Mouse (Mus musculus) induced T-regulatory cell, adult 2 months (primary cell): ENCODE measurements at regions not wholly inside any gene's neighbourhood (a gene's known extent, or its start where the extent isn't known, plus 50 kb on each side); places are given as distances from the start of the nearest gene placed in this dataset.

Source experiments
- DNase-seq: peaks from one replicate; pipeline ENCODE4 v3.0.0-alpha.2; 2012; ENCODE audit warnings: low read depth

DNA sequence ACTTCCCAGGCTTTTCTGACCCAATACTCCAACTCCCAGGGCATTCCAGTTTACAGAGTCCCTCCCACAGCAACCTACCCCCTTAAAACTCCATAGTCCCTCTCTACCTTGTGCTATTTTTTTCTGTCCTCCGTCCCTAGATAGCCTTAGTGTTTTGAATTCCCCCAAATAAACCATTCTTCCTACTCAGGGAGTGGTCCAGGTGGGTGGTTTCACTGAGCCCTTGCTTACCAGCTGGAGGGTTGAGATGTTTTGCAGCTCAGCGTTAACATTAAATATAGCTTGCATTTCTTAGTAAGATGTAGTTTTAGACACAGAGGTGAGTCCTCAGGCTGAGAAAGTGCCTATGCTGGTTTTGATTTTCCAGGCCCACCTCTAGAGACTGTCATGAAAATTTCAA is 313.0 kb downstream of the Bmper start:
- no peak for DNase-seq

DNA sequence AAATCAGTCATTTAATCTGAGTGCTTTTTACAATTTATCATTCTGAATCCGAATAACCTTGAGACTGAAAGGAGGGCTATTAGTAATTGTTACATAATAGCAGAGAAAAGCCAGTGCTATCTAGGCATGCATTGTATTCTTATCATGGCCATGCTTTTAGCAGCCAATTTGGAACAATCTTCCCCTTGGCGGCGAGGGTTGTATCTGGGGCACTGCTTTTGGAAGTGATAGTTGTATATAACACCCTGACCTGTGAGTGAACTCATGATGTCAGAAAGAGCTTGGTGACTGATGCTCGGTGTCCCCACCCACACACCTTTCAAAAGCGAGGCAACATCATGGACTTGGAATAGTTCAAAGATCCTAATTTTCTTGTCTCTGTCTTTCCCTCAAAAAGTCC is 315.2 kb downstream of the Bmper start:
- no peak for DNase-seq

DNA sequence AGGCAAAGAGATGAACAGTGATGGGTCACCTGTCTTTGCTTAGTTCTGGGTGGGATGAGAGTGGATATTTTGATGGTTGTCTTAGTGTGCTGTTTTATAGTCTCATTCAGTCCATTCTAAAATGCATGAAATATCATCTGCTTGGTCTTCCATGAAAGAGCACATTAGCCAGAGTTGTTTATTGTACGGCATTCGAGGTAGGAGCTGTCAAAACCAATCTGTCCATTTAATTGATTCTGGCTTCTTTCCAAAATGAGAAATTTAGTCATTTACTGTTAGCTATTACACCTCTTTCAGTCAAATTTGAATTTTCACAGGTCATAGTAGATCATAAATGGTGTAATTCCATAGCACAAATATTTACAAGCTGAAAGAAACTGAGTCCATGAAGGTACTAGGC is 328.8 kb downstream of the Bmper start:
- DNase-seq = no peak

DNA sequence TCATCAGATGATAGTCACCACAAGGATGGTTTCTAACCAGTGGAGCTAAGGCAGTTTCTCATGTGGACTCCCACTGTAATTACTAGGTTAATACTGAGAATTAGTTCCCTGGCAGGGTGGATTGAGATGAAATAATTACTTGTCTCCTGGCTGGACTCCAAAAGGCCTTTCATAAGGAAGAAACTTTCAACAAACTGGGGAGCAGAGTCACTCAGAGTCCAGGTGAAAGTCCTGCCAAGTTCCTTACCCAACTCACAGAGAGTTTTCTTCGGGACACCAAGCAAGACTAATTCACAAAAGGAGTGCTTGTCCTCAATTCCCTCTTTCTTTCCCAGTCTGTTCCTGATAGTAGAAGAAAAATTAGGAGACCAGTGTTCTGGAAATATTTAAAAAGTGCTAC is 330.9 kb downstream of the Bmper start:
- DNase-seq = no peak

DNA sequence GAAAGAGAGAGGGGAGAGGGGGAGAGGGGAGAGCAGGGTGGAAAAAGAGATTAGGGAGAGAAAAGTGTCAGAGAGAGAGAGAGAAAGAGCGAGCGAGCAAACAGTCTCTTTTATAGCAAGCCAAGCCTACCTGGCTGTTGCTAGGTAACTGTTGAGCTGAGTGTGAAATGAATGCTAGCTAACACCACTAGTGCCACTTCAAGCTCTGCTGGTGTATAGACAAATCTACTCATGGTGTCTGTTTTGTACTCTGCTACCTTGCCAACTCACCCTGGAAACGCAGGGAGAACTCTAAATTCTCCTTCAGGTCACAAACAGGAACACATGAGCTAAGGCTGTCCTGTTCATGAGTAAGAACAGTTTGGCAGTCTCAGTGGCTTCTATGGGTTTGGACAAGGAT is 334.7 kb downstream of the Bmper start:
- DNase-seq = no peak

DNA sequence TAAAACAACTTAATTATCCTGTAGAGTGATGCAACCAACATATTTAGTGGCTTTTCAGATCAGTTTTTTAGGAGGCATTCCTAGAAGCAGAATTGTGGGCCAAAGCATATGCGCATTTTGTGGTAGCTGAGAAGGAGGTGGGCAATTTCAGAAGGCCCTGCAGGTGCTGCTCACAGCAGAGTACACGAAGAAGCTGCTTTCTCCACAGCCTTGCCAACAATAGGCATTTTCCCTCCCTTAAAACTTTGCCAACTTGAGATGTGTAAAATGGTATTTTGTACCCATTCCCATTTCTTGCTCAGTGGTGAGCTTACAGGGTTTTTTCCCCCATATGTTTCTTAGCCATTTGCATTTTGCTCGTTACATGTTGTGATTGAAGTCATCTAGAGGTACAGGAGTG is 339.0 kb downstream of the Bmper start:
- no peak for DNase-seq

DNA sequence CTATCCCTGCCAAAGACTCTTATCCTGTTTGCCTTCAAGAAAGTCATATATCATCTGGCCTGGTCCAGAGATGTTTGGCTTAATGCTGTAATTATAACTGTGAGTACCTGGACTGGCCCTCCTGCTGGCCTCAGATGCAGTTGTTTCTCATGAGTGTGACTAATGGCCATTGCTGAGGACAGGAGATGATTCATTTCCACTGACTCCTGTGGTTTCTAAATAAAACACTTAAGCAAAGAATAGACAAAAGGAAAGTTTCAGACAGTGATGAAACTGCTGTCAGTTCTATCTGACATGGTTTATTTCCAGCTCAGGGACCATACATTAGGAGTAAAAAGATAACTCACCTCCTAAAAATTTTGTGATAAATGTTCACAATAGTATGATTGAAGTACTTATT is 344.2 kb downstream of the Bmper start:
- DNase-seq = no peak

DNA sequence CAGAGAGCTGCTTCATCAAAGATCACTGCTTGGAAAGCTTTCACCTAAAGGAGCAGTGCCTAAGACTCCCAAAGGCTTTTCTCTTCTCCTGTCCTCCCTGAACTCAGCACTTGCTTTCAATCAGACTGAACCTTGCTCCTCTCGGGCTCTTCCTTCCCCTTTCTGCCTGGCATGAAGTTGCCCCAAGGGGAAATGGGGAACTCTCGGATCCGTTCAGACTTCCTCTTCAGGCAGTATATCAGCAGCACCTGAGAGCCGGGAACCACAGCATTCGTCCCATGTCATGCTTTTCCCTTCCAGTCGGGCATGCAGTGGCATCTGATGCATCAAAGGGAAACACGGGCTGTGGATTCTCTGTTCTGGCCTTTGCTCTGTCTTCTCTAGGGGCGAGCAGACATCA is 347.3 kb downstream of the Bmper start:
- DNase-seq = no peak

DNA sequence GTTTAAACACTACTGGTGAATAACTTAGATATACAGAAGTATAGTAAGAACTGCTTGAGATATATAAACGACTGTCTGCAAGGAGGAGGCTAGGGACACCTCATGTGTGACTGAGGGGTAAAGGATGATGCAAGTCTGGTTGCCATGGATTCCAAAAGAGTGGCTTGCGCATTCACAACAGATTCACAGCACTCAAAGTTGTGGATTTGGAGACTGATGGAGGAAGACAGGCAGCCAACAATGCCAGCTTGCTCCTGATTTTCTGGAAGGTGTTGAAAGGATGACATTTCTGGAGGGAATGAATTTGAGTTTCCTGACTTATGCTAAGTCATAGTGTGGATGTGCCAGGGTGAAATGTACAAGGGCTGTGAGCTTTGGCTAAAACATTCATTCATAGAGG is 353.4 kb downstream of the Bmper start:
- DNase-seq = no peak

DNA sequence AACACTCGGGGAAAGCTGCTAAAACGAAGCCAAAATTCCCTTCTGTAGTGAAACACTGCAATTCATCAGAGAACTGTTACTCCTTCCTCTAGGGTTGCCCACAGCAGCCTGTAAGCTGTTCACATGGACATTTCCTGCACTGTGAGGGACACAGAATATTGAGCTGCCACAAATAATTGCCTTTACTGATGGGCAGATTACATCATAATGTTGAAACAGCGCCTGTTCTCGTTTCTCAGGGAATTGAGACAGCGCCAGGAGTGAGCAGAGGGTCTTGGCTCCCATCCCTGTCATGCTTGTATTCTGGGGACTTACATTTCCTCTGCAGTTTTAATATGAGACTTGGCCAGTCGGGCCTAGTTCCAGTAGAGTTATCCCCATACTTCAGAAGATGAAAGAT is 357.3 kb downstream of the Bmper start:
- no peak for DNase-seq

DNA sequence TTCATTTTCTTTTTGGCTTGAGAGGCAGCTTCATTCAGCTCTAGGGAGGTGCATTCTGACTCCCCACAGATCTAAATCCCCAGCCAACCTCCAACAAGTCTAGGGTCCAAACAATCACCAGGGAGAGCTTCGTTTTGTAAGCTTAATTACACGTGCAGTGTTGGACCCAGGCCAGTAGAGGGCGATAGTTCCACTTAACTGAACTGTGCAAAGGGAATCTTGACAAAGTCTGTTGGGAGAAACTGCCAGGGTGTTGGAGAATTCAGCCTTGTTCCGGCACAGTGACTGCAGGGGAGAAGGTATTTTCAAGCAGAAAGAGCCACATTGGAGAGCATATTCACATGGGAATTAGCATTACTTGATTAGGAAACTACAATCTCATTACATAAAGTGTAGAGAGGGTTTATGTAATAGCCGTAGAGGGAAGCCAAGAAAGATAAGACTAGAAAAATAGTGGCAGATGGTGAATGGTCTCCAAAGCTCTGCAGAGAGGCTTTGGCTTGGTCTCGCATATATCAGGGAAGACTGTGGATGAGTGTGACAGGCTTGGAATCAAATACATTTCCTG is 358.2 kb downstream of the Bmper start:
- peak; percentile 26 for DNase-seq

DNA sequence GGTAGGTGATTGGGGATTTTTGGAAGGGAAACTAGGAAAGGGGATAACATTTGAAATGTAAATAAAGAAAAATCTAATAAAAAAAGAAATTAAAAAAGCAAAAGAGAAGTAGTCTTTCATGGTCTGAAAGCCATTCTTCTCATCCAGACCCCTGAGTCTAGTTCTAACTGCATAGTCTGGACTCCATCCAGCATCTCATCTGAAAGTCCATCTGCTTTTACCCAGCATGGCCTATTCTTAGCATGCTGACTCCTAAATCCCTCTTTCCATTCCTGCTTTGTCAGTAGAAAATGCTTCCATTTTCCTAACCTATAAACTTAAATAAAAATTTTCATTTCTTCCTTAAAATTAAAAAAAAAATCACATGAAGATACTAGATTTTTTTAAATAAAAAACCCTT is 361.7 kb downstream of the Bmper start:
- DNase-seq = no peak

DNA sequence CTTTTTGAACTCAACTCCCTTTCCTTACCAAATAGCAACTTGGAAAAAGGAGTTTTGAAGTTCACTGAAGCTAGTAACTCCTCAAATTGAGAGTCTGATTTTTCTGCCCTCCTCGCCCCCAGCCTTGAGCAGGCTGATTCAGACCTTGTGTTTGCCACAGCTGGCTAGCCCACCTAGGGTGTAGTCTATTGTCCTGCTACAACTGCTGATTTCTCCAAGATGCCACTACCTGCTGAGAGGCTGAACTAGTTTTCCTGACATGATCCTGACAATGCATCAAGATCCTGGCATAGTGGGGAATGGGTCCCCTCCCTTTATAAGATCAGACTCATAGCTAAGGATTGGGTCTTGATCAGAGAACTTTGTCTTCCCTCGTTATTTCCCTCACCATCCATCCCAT is 366.1 kb downstream of the Bmper start:
- DNase-seq = no peak

DNA sequence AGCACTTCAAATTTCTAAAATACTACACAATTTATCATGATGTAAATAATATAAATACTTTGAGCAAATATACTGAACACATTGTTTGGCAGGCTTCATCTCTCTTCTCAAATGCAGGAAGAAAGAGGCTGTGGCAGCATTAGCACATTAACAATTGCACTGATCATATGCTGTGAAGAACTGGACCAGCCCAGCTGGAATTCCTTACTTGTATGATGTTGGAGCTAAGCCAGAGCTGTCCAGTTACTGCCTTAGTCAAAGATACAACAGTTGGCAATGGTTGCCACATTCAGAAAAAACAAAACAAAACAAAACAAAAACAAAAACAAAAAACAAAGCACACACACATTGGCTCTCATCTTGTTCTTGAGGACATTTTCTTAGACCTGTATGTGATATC is 369.0 kb downstream of the Bmper start:
- DNase-seq = no peak

DNA sequence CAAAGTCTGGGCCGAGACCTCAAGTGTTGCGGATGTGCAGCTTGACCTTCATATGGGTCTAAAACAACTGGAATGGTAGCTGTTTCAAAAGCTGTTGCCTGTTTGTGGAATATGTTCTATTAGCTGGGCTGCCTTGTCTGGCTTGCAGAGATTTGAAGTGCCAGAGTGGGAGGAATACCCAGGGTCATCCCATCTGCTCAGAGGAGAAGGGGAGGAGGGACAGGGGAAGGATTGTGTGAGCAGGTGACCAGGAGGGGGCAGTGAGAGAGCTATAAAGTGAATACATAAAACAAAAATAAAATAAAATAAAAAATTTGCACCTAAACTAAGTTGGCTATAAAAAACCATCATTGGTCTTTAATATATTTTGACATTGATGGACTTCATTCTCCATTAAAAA is 377.7 kb downstream of the Bmper start:
- DNase-seq = no peak
